Mouse (Mus musculus): Measurements from ENCODE around the gene Dnase1l2. TPM values are rescaled to one million over a fixed set of nuclear protein-coding genes. Genes with fewer than 3 reads are reported as not detected.

Dnase1l2 gene
- polyA plus RNA-seq, 1 experiment from 2014 or later, result 3.2 TPM

DNA sequence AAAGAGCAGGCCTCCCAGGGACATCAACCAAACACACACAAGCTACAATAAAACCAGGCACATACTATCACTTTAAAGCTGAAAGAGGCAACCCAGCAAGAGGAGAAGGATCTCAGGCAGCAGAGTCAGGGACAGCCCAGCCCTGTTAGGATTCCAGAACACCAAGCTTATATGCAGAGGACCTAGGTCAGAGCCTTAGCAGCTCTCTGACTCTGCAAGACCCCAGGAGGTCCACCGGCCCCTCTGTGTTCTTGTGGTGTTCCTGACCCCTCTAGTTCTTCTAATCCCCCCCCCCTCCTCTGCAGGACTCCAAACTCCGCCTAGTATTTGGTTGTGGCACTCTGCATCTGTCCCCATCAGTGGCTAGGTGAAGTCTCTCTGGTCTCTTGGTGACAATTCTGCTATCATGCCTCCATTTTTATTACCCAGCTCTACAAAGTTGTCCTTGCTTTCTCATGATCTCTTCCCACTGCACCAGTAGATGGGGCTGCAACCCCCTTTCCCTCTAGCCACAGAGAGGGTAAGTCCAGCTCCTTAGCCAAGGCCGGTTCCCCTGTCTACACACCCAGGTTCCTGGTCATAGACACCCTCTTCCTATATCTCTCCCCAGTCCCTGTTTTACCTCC is 37.4 kb upstream of the Dnase1l2 start:
- H3K4me1 ChIP-seq (replicated peaks; ENCODE audit: control insufficient read depth, insufficient read depth, low read length), result peaks cover 4% of the 10 kb centered on the region
- peaks cover 6% of the 10 kb centered on the region; the same call in 1 of the 2 replicates for H3K36me3 ChIP-seq (ENCODE audit: control insufficient read depth, insufficient read depth, low read length)
- 44% methylated on average over 3 of the region's 3 CpGs for WGBS
- no peak overlapping the region for H3K27ac ChIP-seq (ENCODE audit: low read depth, low read length)
- DNase-seq (ENCODE audit: low spot score) (no peak), ATAC-seq (ENCODE audit: low FRiP score) (no peak)
- no peak overlapping the region for H3K4me2 ChIP-seq (replicated peaks; ENCODE audit: low read depth, low read length)
- no peaks in the 10 kb centered on the region for H3K27me3 ChIP-seq (ENCODE audit: control insufficient read depth, insufficient read depth, low read length)
- no peak overlapping the region for H3K9ac ChIP-seq (ENCODE audit: low read depth, low read length)
- no peak overlapping the region for H3K4me3 ChIP-seq (ENCODE audit: low read depth, low read length)
- H3K9me3 ChIP-seq (ENCODE audit: control insufficient read depth, low read length), result no peaks in the 10 kb centered on the region

- 25% methylated on average over 1 of the region's 1 CpGs for WGBS
- H3K9me3 ChIP-seq (ENCODE audit: control insufficient read depth, low read length), result no peaks in the 10 kb centered on the region
- H3K4me1 ChIP-seq (replicated peaks; ENCODE audit: control insufficient read depth, insufficient read depth, low read length), result 0 out of 2 replicates have a peak, but pooled peaks cover 2% of the 10 kb centered on the region
- no peak overlapping the region for H3K27ac ChIP-seq (ENCODE audit: low read depth, low read length)
- H3K27me3 ChIP-seq (ENCODE audit: control insufficient read depth, insufficient read depth, low read length), result no peaks in the 10 kb centered on the region
- no peak overlapping the region for H3K4me3 ChIP-seq (ENCODE audit: low read depth, low read length)
- ATAC-seq (ENCODE audit: low FRiP score) (no peak), DNase-seq (ENCODE audit: low spot score) (no peak)
- H3K4me2 ChIP-seq (replicated peaks; ENCODE audit: low read depth, low read length), result peak overlapping the region; percentile 40
- H3K9ac ChIP-seq (ENCODE audit: low read depth, low read length), result no peak overlapping the region
- H3K36me3 ChIP-seq (ENCODE audit: control insufficient read depth, insufficient read depth, low read length), result peaks cover 6% of the 10 kb centered on the region; the same call in 1 of the 2 replicates
These were observed 36.5 kb upstream of the Dnase1l2 start for GRCm38 (mm10) chr17:24479431-24479830.

DNA sequence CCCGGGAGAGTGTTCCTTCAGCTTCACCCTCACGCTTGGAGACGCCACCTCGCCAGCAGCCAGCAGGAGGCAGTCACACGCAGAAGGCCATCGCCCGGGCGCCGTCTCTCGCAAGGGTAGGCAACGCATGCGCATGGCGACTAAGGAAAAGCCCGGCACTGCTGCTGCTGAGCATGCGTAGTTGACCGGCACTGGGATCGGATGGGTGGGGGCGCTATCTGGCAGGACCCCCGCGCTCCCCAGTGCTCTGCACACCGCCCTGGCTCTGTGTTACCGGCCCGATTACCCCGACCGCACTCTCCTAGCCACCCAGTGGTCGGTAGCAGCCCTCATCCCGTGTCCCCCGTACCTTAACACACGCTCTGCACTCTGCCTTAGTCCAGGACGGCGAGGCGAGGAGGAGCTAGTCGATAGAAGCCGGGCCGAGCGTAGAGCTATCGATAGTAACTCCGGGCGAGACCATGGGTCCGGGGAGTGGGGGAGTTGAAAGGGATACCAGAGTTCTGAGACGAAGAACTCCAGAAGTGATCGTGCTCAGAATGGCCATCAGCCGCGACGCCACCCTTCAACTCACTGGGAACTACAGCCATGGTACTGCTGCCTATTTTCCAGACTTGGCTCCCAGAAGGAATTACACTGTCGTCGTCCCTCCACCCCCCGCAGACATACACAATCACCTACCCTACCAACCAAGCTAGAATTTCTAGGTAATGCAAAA is 35.9 kb upstream of the Dnase1l2 start, which contains the start of gene Mlst8:
TSS of gene Mlst8 (minus strand) at position 416 of the 718 bp plus-strand sequence.
- no peaks in the 10 kb centered on the region for H3K9me3 ChIP-seq (ENCODE audit: control insufficient read depth, low read length)
- whole genome bisulfite sequencing, result under 1% methylated on average over 48 of the region's 48 CpGs
- H3K4me3 ChIP-seq (ENCODE audit: low read depth, low read length), result peak within 1 kb of the TSS; percentile 80
- H3K36me3 ChIP-seq (ENCODE audit: control insufficient read depth, insufficient read depth, low read length), result peaks cover 6% of the 10 kb centered on the region; the same call in 1 of the 2 replicates
- H3K4me2 ChIP-seq (replicated peaks; ENCODE audit: low read depth, low read length), result peak within 1 kb of the TSS; percentile 40
- peak within 1 kb of the TSS; percentile 81 for H3K9ac ChIP-seq (ENCODE audit: low read depth, low read length)
- H3K4me1 ChIP-seq (replicated peaks; ENCODE audit: control insufficient read depth, insufficient read depth, low read length), result 0 out of 2 replicates have a peak, but pooled peaks cover 4% of the 10 kb centered on the region
- DNase-seq (ENCODE audit: low spot score), result peak; percentile 98
- H3K27me3 ChIP-seq (ENCODE audit: control insufficient read depth, insufficient read depth, low read length), result no peaks in the 10 kb centered on the region
- peak within 1 kb of the TSS; percentile 95 for H3K27ac ChIP-seq (ENCODE audit: low read depth, low read length)
- ATAC-seq (ENCODE audit: low FRiP score), result peak; percentile 93

GRCm38 (mm10) chr17:24477985-24478600 is 35.2 kb upstream of the Dnase1l2 start:
- no peaks in the 10 kb centered on the region for H3K9me3 ChIP-seq (ENCODE audit: control insufficient read depth, low read length)
- WGBS, result 56% methylated on average over 11 of the region's 11 CpGs
- H3K4me2 ChIP-seq (replicated peaks; ENCODE audit: low read depth, low read length), result peak overlapping the region; percentile 40
- peak overlapping the region; percentile 81 for H3K9ac ChIP-seq (ENCODE audit: low read depth, low read length)
- peak; percentile 41 for ATAC-seq (ENCODE audit: low FRiP score)
- H3K4me1 ChIP-seq (replicated peaks; ENCODE audit: control insufficient read depth, insufficient read depth, low read length), result 0 out of 2 replicates have a peak, but pooled peaks cover 4% of the 10 kb centered on the region
- no peak overlapping the region for H3K27ac ChIP-seq (ENCODE audit: low read depth, low read length)
- peak overlapping the region; percentile 80 for H3K4me3 ChIP-seq (ENCODE audit: low read depth, low read length)
- peaks cover 6% of the 10 kb centered on the region; the same call in 1 of the 2 replicates for H3K36me3 ChIP-seq (ENCODE audit: control insufficient read depth, insufficient read depth, low read length)
- DNase-seq (ENCODE audit: low spot score), result no peak
- H3K27me3 ChIP-seq (ENCODE audit: control insufficient read depth, insufficient read depth, low read length), result no peaks in the 10 kb centered on the region

- no peaks in the 10 kb centered on the region for H3K9me3 ChIP-seq (ENCODE audit: control insufficient read depth, low read length)
- ATAC-seq (ENCODE audit: low FRiP score) (no peak), DNase-seq (ENCODE audit: low spot score) (no peak)
- WGBS, result 93% methylated on average over 20 of the region's 20 CpGs
- peak overlapping the region; percentile 81; the same call in 1 of the 2 replicates for H3K9ac ChIP-seq (ENCODE audit: low read depth, low read length)
- H3K4me3 ChIP-seq (ENCODE audit: low read depth, low read length), result no peak overlapping the region
- peak overlapping the region; percentile 40; the same call in 1 of the 2 replicates for H3K4me2 ChIP-seq (replicated peaks; ENCODE audit: low read depth, low read length)
- H3K27me3 ChIP-seq (ENCODE audit: control insufficient read depth, insufficient read depth, low read length), result no peaks in the 10 kb centered on the region
- peaks cover 6% of the 10 kb centered on the region; the same call in 1 of the 2 replicates for H3K36me3 ChIP-seq (ENCODE audit: control insufficient read depth, insufficient read depth, low read length)
- H3K4me1 ChIP-seq (replicated peaks; ENCODE audit: control insufficient read depth, insufficient read depth, low read length), result peaks cover 5% of the 10 kb centered on the region
- H3K27ac ChIP-seq (ENCODE audit: low read depth, low read length), result no peak overlapping the region
These were observed 34.4 kb upstream of the Dnase1l2 start for GRCm38 (mm10) chr17:24477053-24477984.

- DNase-seq (ENCODE audit: low spot score) (no peak), ATAC-seq (ENCODE audit: low FRiP score) (no peak)
- WGBS, result 91% methylated on average over 10 of the region's 10 CpGs
- Histone ChIP-seq H3K36me3 (ENCODE audit: control insufficient read depth, insufficient read depth, low read length) (peaks cover 6% of the 10 kb centered on the region; the same call in 1 of the 2 replicates), H3K27me3 (ENCODE audit: control insufficient read depth, insufficient read depth, low read length) (no peaks in the 10 kb centered on the region), H3K9me3 (ENCODE audit: control insufficient read depth, low read length) (no peaks in the 10 kb centered on the region), H3K4me1 (replicated peaks; ENCODE audit: control insufficient read depth, insufficient read depth, low read length) (peaks cover 12% of the 10 kb centered on the region), H3K4me3 (ENCODE audit: low read depth, low read length) (no peak overlapping the region), H3K27ac (ENCODE audit: low read depth, low read length) (no peak overlapping the region), H3K4me2 (replicated peaks; ENCODE audit: low read depth, low read length) (no peak overlapping the region), H3K9ac (ENCODE audit: low read depth, low read length) (no peak overlapping the region)
These were observed 33.3 kb upstream of the Dnase1l2 start for GRCm38 (mm10) chr17:24476022-24476776.

GRCm38 (mm10) chr17:24475586-24475985 is 32.7 kb upstream of the Dnase1l2 start:
- H3K27me3 ChIP-seq (ENCODE audit: control insufficient read depth, insufficient read depth, low read length), result no peaks in the 10 kb centered on the region
- peaks cover 12% of the 10 kb centered on the region for H3K4me1 ChIP-seq (replicated peaks; ENCODE audit: control insufficient read depth, insufficient read depth, low read length)
- no peak overlapping the region for H3K27ac ChIP-seq (ENCODE audit: low read depth, low read length)
- no peaks in the 10 kb centered on the region for H3K9me3 ChIP-seq (ENCODE audit: control insufficient read depth, low read length)
- no peak overlapping the region for H3K9ac ChIP-seq (ENCODE audit: low read depth, low read length)
- H3K4me2 ChIP-seq (replicated peaks; ENCODE audit: low read depth, low read length), result no peak overlapping the region
- no peak overlapping the region for H3K4me3 ChIP-seq (ENCODE audit: low read depth, low read length)
- ATAC-seq (ENCODE audit: low FRiP score), result no peak
- WGBS, result 94% methylated on average over 6 of the region's 6 CpGs
- H3K36me3 ChIP-seq (ENCODE audit: control insufficient read depth, insufficient read depth, low read length), result peaks cover 6% of the 10 kb centered on the region; the same call in 1 of the 2 replicates
- DNase-seq (ENCODE audit: low spot score), result no peak

Data from hindbrain, embryonic 11.5 days (tissue).